Mouse (Mus musculus): ENCODE measurements around the gene Col26a1.
"Not testable (repeated sequence)": the region's sequence is repeated elsewhere in the genome, so short reads cannot be mapped to it uniquely, and the experiment has no call there.

The Col26a1 gene

GRCm38 (mm10) chr5:136802732-136803131 is 80.3 kb downstream of the Col26a1 start:
- peak; percentile 17 for DNase-seq

DNA sequence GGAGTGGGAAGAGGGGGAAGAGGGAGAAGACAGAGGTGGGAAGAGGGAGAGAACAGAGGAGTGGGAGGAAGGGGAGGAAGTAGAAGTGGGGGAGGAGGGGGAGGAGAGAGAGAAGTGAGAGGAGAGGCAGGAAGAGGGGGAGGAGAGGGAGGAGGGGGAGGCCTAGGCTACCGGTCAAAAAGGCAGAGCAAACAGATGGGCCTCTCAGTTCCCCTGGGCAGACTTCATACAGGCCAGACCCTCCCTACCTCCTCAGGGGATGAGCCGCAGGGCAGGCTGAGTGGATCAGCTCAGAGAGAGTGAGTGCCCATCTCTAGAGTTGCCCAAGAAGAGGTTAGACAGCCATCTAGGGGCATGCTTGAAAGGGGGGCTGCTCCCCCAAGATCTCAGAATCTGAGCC is 86.1 kb downstream of the Col26a1 start:
- DNase-seq = no peak

- no peak for DNase-seq
Observed at GRCm38 (mm10) chr5:136793807-136794206, 89.2 kb downstream of the Col26a1 start.

DNA sequence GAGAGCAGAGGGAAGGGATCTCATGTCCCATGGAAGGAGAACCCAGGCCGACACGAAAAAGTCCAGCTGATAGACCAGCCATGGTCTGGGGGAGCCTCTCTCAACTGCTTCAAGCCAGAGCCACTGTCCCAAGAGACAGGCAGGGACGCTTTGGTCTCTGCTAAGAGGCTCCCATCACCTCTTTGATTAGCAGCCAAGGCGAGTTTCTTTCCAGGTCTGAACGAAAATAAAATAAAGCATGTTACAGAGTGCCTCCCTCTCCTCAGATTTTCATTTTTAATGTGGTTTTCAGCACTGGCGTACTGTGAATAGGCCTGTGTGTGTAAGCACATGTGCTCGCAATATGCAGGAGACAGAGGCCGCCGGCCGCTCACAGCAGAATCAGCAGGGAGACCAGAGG is 90.5 kb downstream of the Col26a1 start:
- no peak for DNase-seq

- DNase-seq = no peak
Observed at GRCm38 (mm10) chr5:136791204-136791603, 91.8 kb downstream of the Col26a1 start.

DNA sequence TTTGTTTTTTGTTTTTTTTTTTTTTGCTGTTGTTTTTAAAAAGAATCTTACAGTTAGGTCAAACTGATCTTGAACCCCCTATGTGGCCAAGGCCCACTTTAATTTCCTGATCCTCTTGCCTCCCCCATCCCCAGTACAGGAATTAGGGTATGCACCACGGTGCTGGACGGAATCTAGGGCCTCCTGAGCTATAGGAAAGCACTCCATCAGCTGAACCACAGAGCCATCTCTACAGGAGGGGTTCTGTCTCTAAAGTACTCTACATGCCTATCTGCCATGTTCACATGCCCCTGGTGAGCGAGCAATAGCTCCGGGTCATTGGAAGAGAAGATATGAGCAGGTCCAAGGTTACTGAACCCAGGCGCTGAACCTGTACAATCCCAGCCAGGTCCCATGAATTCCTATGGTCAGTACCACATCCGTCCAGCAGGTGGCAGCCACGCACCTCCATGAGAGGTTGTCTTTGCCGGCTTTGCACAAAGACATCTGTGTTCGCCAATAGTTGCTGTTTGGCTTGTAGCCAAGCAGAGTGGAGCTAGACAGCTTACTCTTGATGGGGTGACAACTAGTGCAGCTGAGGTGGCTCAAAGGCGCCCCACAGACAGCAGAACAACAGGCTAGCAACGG is 92.3 kb downstream of the Col26a1 start:
- peak; percentile 90 for DNase-seq

- DNase-seq = no peak
Observed at GRCm38 (mm10) chr5:136784531-136784930, 98.5 kb downstream of the Col26a1 start.

DNA sequence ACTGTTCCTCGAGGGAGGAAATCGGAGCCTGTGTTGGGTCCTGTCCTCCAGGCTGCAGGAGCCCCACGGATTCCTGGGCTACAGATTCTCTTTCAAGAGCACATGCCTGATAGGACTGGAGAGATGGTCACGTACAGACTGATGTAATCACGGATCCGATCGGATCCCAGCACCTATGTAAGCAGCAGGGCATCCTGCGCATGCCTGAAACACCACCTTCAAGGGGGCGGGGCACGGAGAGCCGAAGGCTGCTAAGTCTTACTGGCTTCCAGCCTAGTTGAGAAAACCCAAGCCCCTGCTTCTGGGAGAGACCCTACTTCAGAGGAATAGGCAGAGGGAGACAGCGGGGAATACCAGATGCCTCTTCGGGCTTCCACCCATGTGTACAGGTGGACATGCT is 100.4 kb downstream of the Col26a1 start:
- no peak for DNase-seq

DNA sequence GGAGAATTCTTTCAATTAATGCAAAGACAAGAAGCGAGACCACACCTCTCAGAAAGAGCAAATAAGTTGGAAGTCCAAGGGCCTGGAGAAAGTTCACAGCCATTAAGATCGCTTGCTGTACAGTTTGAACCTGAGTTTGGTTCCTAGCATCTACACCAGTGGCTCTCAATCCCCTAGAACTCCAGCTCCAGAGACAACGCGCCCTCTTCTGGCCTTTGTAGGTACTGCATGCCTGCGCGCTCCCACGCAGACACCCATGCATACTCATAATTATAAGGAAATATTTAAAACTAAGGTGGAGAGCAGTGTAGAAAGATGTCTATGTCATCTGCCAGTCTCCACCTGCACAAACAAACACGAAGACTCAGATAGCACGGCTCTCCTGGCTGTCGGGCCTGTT is 102.5 kb downstream of the Col26a1 start:
- peak; percentile 57 for DNase-seq

DNA sequence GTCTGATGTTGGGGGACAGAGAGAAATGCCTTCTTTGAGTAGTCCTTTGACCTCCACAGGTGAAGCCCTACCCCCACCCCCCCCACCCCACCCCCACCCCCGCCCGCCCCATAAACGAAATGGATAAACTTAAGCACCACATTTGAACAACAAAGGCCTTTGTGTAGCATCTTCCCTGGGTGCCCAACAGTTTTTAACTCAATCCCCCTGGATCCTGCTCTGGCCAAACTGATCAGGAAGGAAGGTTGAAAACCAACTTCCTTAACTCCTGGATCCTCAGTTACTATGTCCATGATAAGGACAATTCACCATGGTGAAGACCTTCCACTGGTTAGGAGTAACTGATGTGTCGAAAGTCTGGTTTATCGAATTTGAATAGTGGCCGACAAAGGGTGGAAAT is 103.1 kb downstream of the Col26a1 start:
- no peak for DNase-seq

GRCm38 (mm10) chr5:136775548-136775947 is 107.5 kb downstream of the Col26a1 start:
- DNase-seq = no peak

- no peak for DNase-seq
Observed at GRCm38 (mm10) chr5:136773044-136774039, 109.7 kb downstream of the Col26a1 start.

- DNase-seq = no peak
Observed at GRCm38 (mm10) chr5:136771132-136771531, 111.9 kb downstream of the Col26a1 start.

GRCm38 (mm10) chr5:136767304-136767703 is 115.7 kb downstream of the Col26a1 start:
- no peak for DNase-seq

DNA sequence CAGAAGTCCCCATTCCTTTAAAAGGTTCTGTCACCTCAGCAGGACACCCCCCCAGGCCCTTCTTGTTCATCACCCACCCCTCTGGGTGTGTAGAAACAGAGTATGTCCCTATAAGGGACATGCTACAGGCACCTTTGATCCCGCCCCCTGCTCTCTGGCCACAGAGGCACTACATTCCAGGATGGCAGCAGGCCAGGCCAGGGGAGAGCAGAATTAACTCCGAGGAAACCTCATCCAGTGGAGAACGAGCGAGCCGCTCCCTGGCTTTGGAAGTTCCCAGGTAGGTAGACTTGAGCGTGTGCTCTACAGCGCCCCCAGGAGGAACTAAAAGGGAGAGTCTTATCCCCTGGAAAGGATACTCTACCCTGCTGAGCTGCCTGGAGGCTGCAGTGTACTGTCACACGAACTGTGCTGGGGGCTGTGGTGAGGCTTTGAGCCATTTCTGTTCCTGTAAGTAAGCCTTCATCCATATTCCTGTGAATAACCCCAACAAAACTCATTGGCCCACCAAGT is 118.8 kb downstream of the Col26a1 start:
- DNase-seq = peak; percentile 2

DNA sequence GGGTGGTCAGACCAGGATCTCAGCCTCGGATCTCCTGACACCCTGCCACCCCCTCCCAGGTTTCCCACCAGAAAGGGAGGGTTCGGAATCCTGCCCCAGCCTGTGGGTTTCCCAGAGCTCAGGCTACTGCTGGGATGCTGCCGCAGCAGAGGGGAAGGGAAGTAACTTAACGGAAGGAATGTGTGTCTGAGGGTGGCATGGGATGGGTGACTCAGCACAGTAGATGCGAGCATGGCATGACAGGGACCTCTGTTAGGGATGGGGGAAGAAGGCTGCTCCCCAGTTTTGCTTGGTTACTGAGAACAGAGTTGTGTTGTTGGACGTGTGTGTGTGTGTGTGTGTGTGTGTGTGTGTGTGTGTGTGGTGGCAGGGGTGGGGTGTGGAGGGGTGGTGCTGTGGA is 122.7 kb downstream of the Col26a1 start:
- DNase-seq = no peak

DNA sequence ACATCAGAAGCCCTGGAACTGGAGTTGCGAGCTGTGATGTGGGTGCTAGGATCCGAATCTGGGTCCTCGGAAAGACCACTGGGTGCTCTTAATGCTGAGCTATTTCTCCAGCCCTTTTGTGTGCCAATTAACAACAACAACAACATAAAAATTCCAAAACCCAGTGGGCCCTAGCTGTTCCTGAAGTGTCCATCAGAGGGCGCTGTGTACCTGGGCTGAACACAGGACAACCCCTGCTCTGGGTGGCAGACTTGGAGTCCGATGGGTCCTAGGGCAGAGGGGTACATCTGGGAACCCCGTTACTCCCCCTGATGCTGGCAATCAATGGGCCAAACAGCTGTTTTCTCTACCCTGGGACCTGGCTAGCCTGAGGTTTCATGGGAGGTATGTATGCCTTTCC is 123.2 kb downstream of the Col26a1 start:
- no peak for DNase-seq

DNA sequence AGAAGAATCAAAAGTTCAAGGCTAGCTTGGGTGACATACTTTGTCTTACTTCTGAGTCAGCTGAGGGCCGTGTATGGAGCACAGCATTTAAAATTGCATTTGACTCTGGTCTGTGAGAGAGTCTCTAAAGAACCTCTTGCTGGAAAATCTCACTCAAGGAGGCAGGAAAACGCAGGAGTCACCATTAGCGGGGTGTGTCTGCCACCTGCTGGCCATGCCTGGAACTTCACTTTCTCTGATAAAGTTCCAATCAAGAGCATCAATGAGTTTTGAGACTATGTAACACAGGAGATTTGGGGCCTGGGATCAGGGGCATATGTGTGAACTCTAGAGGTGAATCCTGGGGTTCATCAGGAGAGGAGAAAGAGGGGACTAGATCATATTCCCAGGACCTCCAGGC is 127.3 kb downstream of the Col26a1 start:
- DNase-seq = peak; percentile 74

DNA sequence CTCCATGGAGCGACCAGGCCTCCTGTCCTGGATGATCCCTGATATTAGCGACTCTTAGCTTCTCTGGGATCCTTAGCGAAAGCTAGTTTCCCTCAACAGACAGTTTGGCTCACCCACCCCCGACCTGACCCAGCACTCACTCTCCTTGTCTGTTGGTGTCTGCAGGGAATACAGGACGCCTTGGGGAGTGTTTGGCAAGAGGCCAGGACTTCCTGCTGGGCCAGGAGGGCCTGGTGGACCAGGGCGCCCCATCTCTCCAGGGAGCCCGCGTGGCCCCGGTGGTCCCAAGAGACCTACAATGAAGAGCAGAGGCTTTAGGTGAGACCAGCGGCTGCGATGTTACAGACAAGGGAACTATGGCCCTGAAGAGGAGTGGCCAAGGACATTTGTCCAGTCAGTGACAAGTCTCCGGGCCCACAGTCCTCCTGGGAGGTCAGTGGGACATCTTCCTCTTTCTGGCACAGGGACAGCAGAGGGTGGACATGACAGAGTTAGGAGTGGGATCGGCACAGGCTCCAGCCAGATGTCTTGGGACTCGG is 128.9 kb downstream of the Col26a1 start:
- DNase-seq = peak; percentile 11

DNA sequence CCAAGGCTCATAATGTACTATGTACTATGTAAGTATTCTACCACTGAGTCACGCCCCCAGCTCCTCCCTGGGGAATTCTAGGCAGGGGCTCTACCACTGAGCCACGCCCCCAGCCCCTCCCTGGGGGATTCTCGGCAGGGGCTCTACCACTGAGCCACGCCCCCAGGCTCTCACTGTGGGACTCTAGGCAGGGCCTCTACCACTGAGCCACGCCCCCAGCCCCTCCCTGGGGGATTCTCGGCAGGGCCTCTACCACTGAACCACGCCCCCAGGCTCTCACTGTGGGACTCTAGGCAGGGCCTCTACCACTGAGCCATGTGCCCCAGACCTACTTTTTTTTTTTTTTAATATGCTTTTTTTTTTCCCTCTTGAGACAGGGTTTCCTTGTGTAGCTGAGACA is 129.8 kb downstream of the Col26a1 start:
- DNase-seq = not testable (repeated sequence)

- DNase-seq = no peak
Observed at GRCm38 (mm10) chr5:136752104-136752503, 130.9 kb downstream of the Col26a1 start.

DNA sequence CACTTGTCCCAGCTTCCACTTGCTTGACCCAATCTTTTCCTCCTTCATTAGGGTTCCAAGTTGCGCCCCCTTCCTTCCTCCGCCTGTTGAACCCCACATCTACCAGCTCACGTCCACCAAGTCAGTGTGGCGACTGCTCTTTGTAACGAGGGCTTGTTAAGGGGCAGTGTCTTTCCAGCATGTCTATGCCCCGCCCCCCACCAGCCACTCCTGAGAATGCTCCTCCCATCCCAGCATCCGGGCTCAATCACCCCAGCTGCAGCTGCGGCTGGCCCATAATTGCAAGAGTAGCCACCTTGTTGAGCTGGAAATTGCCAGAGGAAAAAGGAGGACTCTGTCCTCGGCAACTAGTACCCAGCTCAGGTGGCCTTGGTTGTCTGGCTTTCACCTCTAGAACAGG is 136.4 kb downstream of the Col26a1 start:
- DNase-seq = no peak

- DNase-seq = no peak
Observed at GRCm38 (mm10) chr5:136738918-136739317, 144.1 kb downstream of the Col26a1 start.

DNA sequence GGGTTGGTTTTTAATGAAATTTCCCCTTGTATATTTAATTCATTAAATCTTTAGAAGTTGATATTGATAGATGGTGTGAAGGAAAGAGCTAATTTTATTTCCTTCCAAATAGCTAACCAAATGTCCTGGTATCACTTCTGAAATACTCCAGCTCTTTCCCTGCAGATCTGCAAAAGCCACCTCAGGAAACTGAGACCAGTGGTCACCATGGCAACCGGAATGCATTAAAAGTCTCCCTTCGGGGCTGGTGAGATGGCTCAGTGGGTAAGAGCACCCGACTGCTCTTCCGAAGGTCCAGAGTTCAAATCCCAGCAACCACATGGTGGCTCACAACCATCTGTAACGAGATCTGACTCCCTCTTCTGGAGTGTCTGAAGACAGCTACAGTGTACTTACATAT is 156.7 kb downstream of the Col26a1 start:
- DNase-seq = not testable (repeated sequence)
